Mouse (Mus musculus) frontal cortex, adult (tissue): ENCODE measurements around the gene Obox6.

Source experiments
- ATAC-seq: cut with Nextera tagmentation; 2 replicates; pipeline ENCODE4 v1.9.2; 2017; ENCODE audit warnings: mild to moderate bottlenecking, moderate library complexity, mixed read lengths; ENCODE audit not compliant: low TSS enrichment

Obox6 gene

GRCm38 (mm10) chr7:15839578-15839977 lies at the start of gene Obox6:
Obox6 (minus strand) TSS chr7:15839678.
- ATAC-seq = no peak

GRCm38 (mm10) chr7:15884127-15884526 lies 44.6 kb upstream of the Obox6 start:
- ATAC-seq = no peak

DNA sequence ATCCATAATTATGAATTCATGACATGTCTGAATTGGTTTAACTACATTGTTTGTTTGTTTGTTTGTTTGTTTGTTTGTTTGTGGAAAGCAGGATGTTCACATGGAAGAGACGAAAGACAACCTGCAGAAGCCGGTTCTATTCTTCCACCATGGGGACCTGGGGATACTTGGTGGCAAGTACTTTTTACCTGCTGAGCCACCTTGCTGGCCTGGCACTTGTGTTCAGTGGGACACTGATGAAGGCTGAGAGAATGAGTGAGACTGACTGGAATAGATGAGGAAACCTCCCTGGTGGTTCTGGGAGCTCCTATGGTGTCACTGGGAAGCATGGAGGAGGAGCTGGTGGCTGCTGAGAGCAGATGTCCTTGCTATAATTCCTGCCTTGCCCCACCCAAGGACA lies 42.8 kb upstream of the Obox6 start, which contains the start of gene Crxos:
Gene Crxos (plus strand): TSS at position 301 of the 400 bp plus-strand sequence.
- ATAC-seq = no peak

GRCm38 (mm10) chr7:15881831-15882230 lies 42.4 kb upstream of the Obox6 start:
- no peak for ATAC-seq

DNA sequence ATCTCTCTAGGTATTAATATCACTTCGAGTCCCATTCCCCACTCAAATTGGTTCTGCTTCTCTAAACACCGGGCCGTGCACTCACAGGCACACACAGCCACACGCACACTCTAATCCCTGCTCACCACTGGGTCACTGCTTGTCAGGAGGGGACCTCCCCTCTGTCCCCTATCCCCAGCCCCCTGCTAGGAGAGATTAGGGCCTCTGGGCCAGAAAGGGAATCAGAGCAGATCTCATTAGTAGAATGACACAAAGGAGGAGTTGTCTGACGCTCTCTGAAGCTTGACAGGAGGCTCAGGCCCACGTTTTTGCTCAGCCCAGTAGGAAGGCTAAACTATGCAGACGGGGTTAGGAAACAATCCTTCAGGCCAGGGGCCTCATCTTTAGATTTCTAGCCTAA lies 41.9 kb upstream of the Obox6 start:
- no peak for ATAC-seq

- no peak for ATAC-seq
Measured at GRCm38 (mm10) chr7:15879756-15880155, 40.3 kb upstream of the Obox6 start, which contains the start of gene Crx. Crx (minus strand) TSS chr7:15879968.

DNA sequence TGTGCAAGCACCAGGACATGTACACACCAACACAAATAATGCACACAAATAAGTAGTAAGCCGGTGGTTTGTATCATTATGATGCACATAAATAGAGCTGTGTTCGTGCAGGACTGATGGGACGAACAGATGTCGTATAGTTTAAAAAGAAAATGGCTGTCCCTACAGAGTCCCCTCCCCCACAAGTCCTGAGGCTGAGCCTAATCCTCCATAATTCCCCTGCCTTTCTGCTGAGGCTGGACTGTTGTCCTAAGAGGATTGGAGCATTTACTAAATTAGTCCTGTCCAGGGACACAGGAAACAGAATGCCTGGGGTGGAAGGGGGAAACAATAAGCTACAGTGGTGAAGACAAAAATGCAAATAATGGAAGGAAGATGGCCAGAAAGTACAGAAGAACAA lies 24.6 kb upstream of the Obox6 start:
- no peak for ATAC-seq

DNA sequence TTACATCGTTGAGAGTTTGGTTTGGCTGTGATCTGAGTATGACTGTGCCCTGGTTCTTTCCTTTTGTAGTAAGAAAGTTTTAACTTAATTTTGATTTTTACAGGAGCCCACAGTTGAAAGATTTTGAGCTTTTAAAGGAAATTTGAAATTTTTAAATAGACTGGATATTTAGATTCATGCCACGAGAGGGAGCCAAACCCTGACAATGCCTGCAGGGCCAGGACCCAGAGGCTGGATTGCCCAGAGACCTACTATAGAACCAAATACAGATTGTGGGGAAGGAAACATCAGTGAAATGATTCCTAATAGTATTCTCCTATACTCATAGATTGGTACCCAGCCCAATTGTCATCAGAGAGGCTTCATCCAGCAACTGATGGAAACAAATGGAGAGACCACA lies 20.2 kb upstream of the Obox6 start:
- ATAC-seq = no peak
